Mouse (Mus musculus): ENCODE results near the gene Bcor. TPM values are rescaled to one million over a fixed set of nuclear protein-coding genes. Genes with fewer than 3 reads are reported as not detected.

The Bcor gene
- polyA plus RNA-seq, 1 experiment from 2014 or later = 14.5 TPM

- Histone ChIP-seq H3K4me3 (ENCODE audit: low read depth, low read length) (no peak overlapping the region), H3K4me1 (replicated peaks; ENCODE audit: control insufficient read depth, insufficient read depth, low read length) (peaks cover 16% of the 10 kb centered on the region), H3K9me3 (ENCODE audit: control insufficient read depth, low read length) (no peaks in the 10 kb centered on the region), H3K27ac (ENCODE audit: low read depth, low read length) (no peak overlapping the region), H3K9ac (ENCODE audit: low read depth, low read length) (no peak overlapping the region), H3K36me3 (ENCODE audit: control insufficient read depth, insufficient read depth, low read length) (no peaks in the 10 kb centered on the region), H3K4me2 (peak overlapping the region; percentile 80), H3K27me3 (replicated peaks; ENCODE audit: control insufficient read depth, insufficient read depth, low read length) (peaks cover 94% of the 10 kb centered on the region)
- 30% methylated on average over 8 of the region's 8 CpGs for WGBS
- ATAC-seq (replicated peaks; ENCODE audit: low FRiP score) = no peak
- no peak for DNase-seq (ENCODE audit: low spot score)
Observed at GRCm38 (mm10) chrX:12132541-12133177, 27.5 kb downstream of the Bcor start.

GRCm38 (mm10) chrX:12129828-12130809 lies 30.0 kb downstream of the Bcor start:
- no peak overlapping the region for H3K4me3 ChIP-seq (ENCODE audit: low read depth, low read length)
- no peaks in the 10 kb centered on the region for H3K9me3 ChIP-seq (ENCODE audit: control insufficient read depth, low read length)
- DNase-seq (ENCODE audit: low spot score) (no peak), ATAC-seq (replicated peaks; ENCODE audit: low FRiP score) (no peak)
- H3K4me1 ChIP-seq (replicated peaks; ENCODE audit: control insufficient read depth, insufficient read depth, low read length) = peaks cover 17% of the 10 kb centered on the region
- H3K9ac ChIP-seq (ENCODE audit: low read depth, low read length) = no peak overlapping the region
- no peak overlapping the region; the same call in 1 of the 2 replicates for H3K4me2 ChIP-seq
- no peaks in the 10 kb centered on the region for H3K36me3 ChIP-seq (ENCODE audit: control insufficient read depth, insufficient read depth, low read length)
- H3K27me3 ChIP-seq (replicated peaks; ENCODE audit: control insufficient read depth, insufficient read depth, low read length) = peaks cover 93% of the 10 kb centered on the region
- 15% methylated on average over 14 of the region's 14 CpGs for WGBS
- no peak overlapping the region for H3K27ac ChIP-seq (ENCODE audit: low read depth, low read length)

- no peak for ATAC-seq (replicated peaks; ENCODE audit: low FRiP score)
- no peak overlapping the region for H3K27ac ChIP-seq (ENCODE audit: low read depth, low read length)
- peaks cover 92% of the 10 kb centered on the region for H3K27me3 ChIP-seq (replicated peaks; ENCODE audit: control insufficient read depth, insufficient read depth, low read length)
- peaks cover 16% of the 10 kb centered on the region for H3K4me1 ChIP-seq (replicated peaks; ENCODE audit: control insufficient read depth, insufficient read depth, low read length)
- DNase-seq (ENCODE audit: low spot score) = no peak
- H3K36me3 ChIP-seq (ENCODE audit: control insufficient read depth, insufficient read depth, low read length) = no peaks in the 10 kb centered on the region
- H3K9ac ChIP-seq (ENCODE audit: low read depth, low read length) = no peak overlapping the region
- WGBS = 6% methylated on average over 24 of the region's 24 CpGs
- no peak overlapping the region for H3K4me3 ChIP-seq (ENCODE audit: low read depth, low read length)
- H3K9me3 ChIP-seq (ENCODE audit: control insufficient read depth, low read length) = no peaks in the 10 kb centered on the region
- H3K4me2 ChIP-seq = peak overlapping the region; percentile 75
Observed at GRCm38 (mm10) chrX:12129230-12129629, 30.9 kb downstream of the Bcor start.

GRCm38 (mm10) chrX:12128165-12129083 lies 31.7 kb downstream of the Bcor start:
- Histone ChIP-seq H3K4me3 (ENCODE audit: low read depth, low read length) (peak overlapping the region; percentile 55), H3K4me2 (peak overlapping the region; percentile 75), H3K27me3 (replicated peaks; ENCODE audit: control insufficient read depth, insufficient read depth, low read length) (peaks cover 90% of the 10 kb centered on the region), H3K9me3 (ENCODE audit: control insufficient read depth, low read length) (no peaks in the 10 kb centered on the region), H3K36me3 (ENCODE audit: control insufficient read depth, insufficient read depth, low read length) (no peaks in the 10 kb centered on the region), H3K27ac (ENCODE audit: low read depth, low read length) (peak overlapping the region; percentile 70), H3K9ac (ENCODE audit: low read depth, low read length) (peak overlapping the region; percentile 63), H3K4me1 (replicated peaks; ENCODE audit: control insufficient read depth, insufficient read depth, low read length) (peaks cover 18% of the 10 kb centered on the region)
- DNase-seq (ENCODE audit: low spot score) (peak; percentile 62), ATAC-seq (replicated peaks; ENCODE audit: low FRiP score) (peak; percentile 40)
- WGBS = 2% methylated on average over 35 of the region's 72 CpGs

DNA sequence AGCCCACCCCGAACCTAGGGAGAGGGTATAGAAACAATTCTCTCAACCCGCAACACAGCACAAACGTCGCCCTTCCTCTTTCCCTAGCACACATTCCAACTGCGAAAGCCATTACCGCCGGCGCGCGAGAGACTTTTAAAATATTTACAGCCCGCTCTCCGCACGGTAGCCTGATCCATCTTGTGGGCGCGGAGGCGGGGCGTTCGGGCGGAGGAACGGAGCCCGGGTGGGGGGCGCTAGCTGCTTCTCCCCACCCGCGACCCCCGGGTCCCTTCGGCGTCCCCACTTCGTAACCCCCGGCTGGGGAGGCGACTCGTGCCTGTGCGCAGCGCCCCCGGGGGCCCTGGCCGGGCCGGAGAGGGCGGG lies 32.4 kb downstream of the Bcor start:
- Histone ChIP-seq H3K36me3 (ENCODE audit: control insufficient read depth, insufficient read depth, low read length) (no peaks in the 10 kb centered on the region), H3K4me1 (replicated peaks; ENCODE audit: control insufficient read depth, insufficient read depth, low read length) (peaks cover 18% of the 10 kb centered on the region), H3K4me3 (ENCODE audit: low read depth, low read length) (peak overlapping the region; percentile 55), H3K4me2 (peak overlapping the region; percentile 75), H3K27me3 (replicated peaks; ENCODE audit: control insufficient read depth, insufficient read depth, low read length) (peaks cover 88% of the 10 kb centered on the region), H3K9me3 (ENCODE audit: control insufficient read depth, low read length) (no peaks in the 10 kb centered on the region), H3K27ac (ENCODE audit: low read depth, low read length) (peak overlapping the region; percentile 70), H3K9ac (ENCODE audit: low read depth, low read length) (peak overlapping the region; percentile 63)
- 1% methylated on average over 23 of the region's 37 CpGs for WGBS
- ATAC-seq (replicated peaks; ENCODE audit: low FRiP score) (no peak), DNase-seq (ENCODE audit: low spot score) (peak; percentile 42)

DNA sequence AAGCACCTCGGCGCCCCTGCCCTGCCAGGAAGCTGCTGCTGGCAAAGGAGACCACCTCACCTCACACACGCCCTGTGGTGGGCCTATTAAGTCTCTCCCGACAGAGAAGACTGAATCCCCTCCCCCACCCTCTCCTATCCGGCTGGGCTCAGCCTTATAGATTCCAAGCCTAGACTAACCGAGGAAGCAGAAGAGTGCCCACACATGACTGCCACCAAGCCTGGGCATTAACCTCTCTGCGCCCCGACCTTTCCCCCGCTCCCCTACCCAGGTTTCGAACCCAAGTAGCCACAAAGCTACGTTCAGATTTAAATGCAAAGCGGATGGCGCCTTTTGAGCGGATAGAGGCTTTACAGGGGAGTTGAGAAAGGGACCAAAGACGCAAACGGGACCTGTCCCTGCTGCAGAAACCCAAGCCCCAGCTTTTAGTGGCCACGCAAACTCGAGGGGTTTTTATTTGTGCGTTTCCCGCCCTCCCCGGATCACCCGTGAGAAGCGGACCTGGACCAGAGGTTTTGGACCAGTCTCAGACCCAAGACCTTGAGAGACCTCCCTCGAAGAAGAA lies 33.0 kb downstream of the Bcor start:
- Histone ChIP-seq H3K27me3 (replicated peaks; ENCODE audit: control insufficient read depth, insufficient read depth, low read length) (peaks cover 83% of the 10 kb centered on the region), H3K9ac (ENCODE audit: low read depth, low read length) (peak overlapping the region; percentile 63), H3K27ac (ENCODE audit: low read depth, low read length) (0 out of 2 replicates have a peak overlapping the region, but pooled peaks have one; percentile 4), H3K9me3 (ENCODE audit: control insufficient read depth, low read length) (no peaks in the 10 kb centered on the region), H3K4me2 (peak overlapping the region; percentile 75), H3K36me3 (ENCODE audit: control insufficient read depth, insufficient read depth, low read length) (no peaks in the 10 kb centered on the region), H3K4me1 (replicated peaks; ENCODE audit: control insufficient read depth, insufficient read depth, low read length) (peaks cover 18% of the 10 kb centered on the region), H3K4me3 (ENCODE audit: low read depth, low read length) (peak overlapping the region; percentile 55)
- no peak for ATAC-seq (replicated peaks; ENCODE audit: low FRiP score)
- DNase-seq (ENCODE audit: low spot score) = no peak
- WGBS = 3% methylated on average over 24 of the region's 24 CpGs

DNA sequence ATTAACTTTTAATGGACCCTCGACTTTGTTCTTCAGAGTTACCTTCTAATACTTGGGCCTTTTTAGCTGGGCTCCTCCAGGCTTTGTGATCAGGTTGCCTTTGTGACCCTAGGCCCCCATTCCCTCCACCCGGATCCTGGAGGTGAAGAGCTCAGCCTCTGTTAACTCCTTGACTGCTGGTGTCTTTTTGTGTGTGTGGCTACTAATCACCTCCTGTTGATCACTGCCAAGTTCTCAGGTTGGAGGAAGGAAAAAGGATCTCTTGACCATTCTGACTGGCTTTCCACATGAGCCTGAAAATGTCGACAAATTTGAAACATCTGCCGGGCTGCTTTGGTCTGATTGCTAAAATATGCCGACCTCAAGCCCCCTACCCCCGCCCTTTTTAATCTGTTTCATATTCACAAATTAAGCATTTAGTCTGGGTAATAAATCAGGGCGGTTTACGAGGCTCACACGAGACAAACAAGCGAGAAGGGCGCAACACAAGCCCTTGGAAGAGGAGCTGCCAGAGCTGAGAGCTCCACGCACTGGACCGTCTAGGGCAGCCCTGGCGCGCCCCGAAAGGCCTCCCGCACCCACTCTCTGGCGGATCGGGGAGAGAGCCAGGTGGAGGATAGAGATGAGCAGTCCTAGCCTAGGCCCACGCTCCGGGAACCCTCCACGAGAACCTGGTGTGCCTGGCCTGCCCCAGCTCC lies 33.6 kb downstream of the Bcor start:
- Histone ChIP-seq H3K4me1 (replicated peaks; ENCODE audit: control insufficient read depth, insufficient read depth, low read length) (peaks cover 18% of the 10 kb centered on the region), H3K9ac (ENCODE audit: low read depth, low read length) (peak overlapping the region; percentile 63; the same call in 1 of the 2 replicates), H3K36me3 (ENCODE audit: control insufficient read depth, insufficient read depth, low read length) (no peaks in the 10 kb centered on the region), H3K27me3 (replicated peaks; ENCODE audit: control insufficient read depth, insufficient read depth, low read length) (peaks cover 78% of the 10 kb centered on the region), H3K27ac (ENCODE audit: low read depth, low read length) (no peak overlapping the region), H3K4me3 (ENCODE audit: low read depth, low read length) (peak overlapping the region; percentile 55), H3K9me3 (ENCODE audit: control insufficient read depth, low read length) (no peaks in the 10 kb centered on the region), H3K4me2 (peak overlapping the region; percentile 75)
- 16% methylated on average over 22 of the region's 22 CpGs for WGBS
- DNase-seq (ENCODE audit: low spot score) (no peak), ATAC-seq (replicated peaks; ENCODE audit: low FRiP score) (no peak)

Data from liver, embryonic 11.5 days (tissue).